Mouse (Mus musculus): Measurements from ENCODE around the gene Rreb1.
"Not testable (repeated sequence)": the region's sequence is repeated elsewhere in the genome, so short reads cannot be mapped to it uniquely, and the experiment has no call there.

The Rreb1 gene

GRCm38 (mm10) chr13:37827263-37827995 is 49.2 kb downstream of the Rreb1 start:
- peak; percentile 68 for DNase-seq (ENCODE audit: low read depth)

GRCm38 (mm10) chr13:37827996-37828579 is 49.9 kb downstream of the Rreb1 start:
- no peak for DNase-seq (ENCODE audit: low read depth)

GRCm38 (mm10) chr13:37828928-37829327 is 50.7 kb downstream of the Rreb1 start:
- peak; percentile 10 for DNase-seq (ENCODE audit: low read depth)

GRCm38 (mm10) chr13:37830256-37830655 is 52.1 kb downstream of the Rreb1 start:
- no peak for DNase-seq (ENCODE audit: low read depth)

GRCm38 (mm10) chr13:37830874-37831311 is 52.7 kb downstream of the Rreb1 start:
- no peak for DNase-seq (ENCODE audit: low read depth)

- no peak for DNase-seq (ENCODE audit: low read depth)
These were observed 54.3 kb downstream of the Rreb1 start for GRCm38 (mm10) chr13:37832481-37832880.

GRCm38 (mm10) chr13:37833500-37833899 is 55.3 kb downstream of the Rreb1 start:
- no peak for DNase-seq (ENCODE audit: low read depth)

- no peak for DNase-seq (ENCODE audit: low read depth)
These were observed 57.1 kb downstream of the Rreb1 start for GRCm38 (mm10) chr13:37835296-37835695.

GRCm38 (mm10) chr13:37835811-37836210 is 57.6 kb downstream of the Rreb1 start:
- not testable (repeated sequence) for DNase-seq (ENCODE audit: low read depth)

GRCm38 (mm10) chr13:37837372-37837771 is 59.2 kb downstream of the Rreb1 start:
- DNase-seq (ENCODE audit: low read depth), result no peak

- no peak for DNase-seq (ENCODE audit: low read depth)
These were observed 60.3 kb downstream of the Rreb1 start for GRCm38 (mm10) chr13:37838260-37839183.

- DNase-seq (ENCODE audit: low read depth), result no peak
These were observed 65.0 kb downstream of the Rreb1 start for GRCm38 (mm10) chr13:37843241-37843640.

- DNase-seq (ENCODE audit: low read depth), result no peak
These were observed 65.6 kb downstream of the Rreb1 start for GRCm38 (mm10) chr13:37843844-37844243.

GRCm38 (mm10) chr13:37845156-37845555 is 67.0 kb downstream of the Rreb1 start:
- DNase-seq (ENCODE audit: low read depth), result no peak

GRCm38 (mm10) chr13:37845641-37846040 is 67.4 kb downstream of the Rreb1 start:
- no peak for DNase-seq (ENCODE audit: low read depth)

- no peak for DNase-seq (ENCODE audit: low read depth)
These were observed 68.3 kb downstream of the Rreb1 start for GRCm38 (mm10) chr13:37846507-37846906.

- no peak for DNase-seq (ENCODE audit: low read depth)
These were observed 68.9 kb downstream of the Rreb1 start for GRCm38 (mm10) chr13:37846962-37847570.

GRCm38 (mm10) chr13:37847601-37848358 is 69.6 kb downstream of the Rreb1 start:
- no peak for DNase-seq (ENCODE audit: low read depth)

- no peak for DNase-seq (ENCODE audit: low read depth)
These were observed 70.2 kb downstream of the Rreb1 start for GRCm38 (mm10) chr13:37848438-37848837.

- no peak for DNase-seq (ENCODE audit: low read depth)
These were observed 73.4 kb downstream of the Rreb1 start for GRCm38 (mm10) chr13:37851617-37852016.

GRCm38 (mm10) chr13:37852850-37853249 is 74.7 kb downstream of the Rreb1 start:
- DNase-seq (ENCODE audit: low read depth), result no peak

All from induced T-regulatory cell, adult 2 months (primary cell).